Mouse (Mus musculus): ENCODE measurements at regions not wholly inside any gene's neighbourhood (a gene's known extent, or its start where the extent isn't known, plus 50 kb on each side); places are given as distances from the start of the nearest gene placed in this dataset.

GRCm38 (mm10) chr11:56827499-56827898, 183.7 kb upstream of the Gria1 start:
- DNase-seq (ENCODE audit: low spot score) (no peak), ATAC-seq (no peak)
- H3K9ac ChIP-seq (replicated peaks; ENCODE audit: low read depth) = no peak overlapping the region
- H3K27ac ChIP-seq (ENCODE audit: low read length) = no peak overlapping the region
- H3K9me3 ChIP-seq (ENCODE audit: low read length) = no peaks in the 10 kb centered on the region
- no peaks in the 10 kb centered on the region for H3K36me3 ChIP-seq (ENCODE audit: insufficient read depth, low read length)
- no peaks in the 10 kb centered on the region for H3K27me3 ChIP-seq (replicated peaks; ENCODE audit: insufficient read depth, low read length)
- no peak overlapping the region for H3K4me2 ChIP-seq (replicated peaks; ENCODE audit: low read depth, low read length)
- WGBS = 60% methylated on average over 5 of the region's 5 CpGs
- H3K4me1 ChIP-seq (ENCODE audit: insufficient read depth, low read depth, low read length) = no peaks in the 10 kb centered on the region
- TF ChIP-seq EP300 (IDR thresholded peaks at IDR 0.05) = no peak
- no peak for TF ChIP-seq CTCF (IDR thresholded peaks at IDR 0.05)
- H3K4me3 ChIP-seq (ENCODE audit: low read depth, low read length) = no peak overlapping the region

GRCm38 (mm10) chr11:56862649-56863048, 148.5 kb upstream of the Gria1 start:
- 35% methylated on average over 4 of the region's 4 CpGs for WGBS
- Histone ChIP-seq H3K27me3 (replicated peaks; ENCODE audit: insufficient read depth, low read length) (no peaks in the 10 kb centered on the region; the same call in 1 of the 2 replicates), H3K27ac (ENCODE audit: low read length) (no peak overlapping the region), H3K4me2 (replicated peaks; ENCODE audit: low read depth, low read length) (no peak overlapping the region), H3K9me3 (ENCODE audit: low read length) (no peaks in the 10 kb centered on the region), H3K4me1 (ENCODE audit: insufficient read depth, low read depth, low read length) (no peaks in the 10 kb centered on the region), H3K36me3 (ENCODE audit: insufficient read depth, low read length) (no peaks in the 10 kb centered on the region), H3K4me3 (ENCODE audit: low read depth, low read length) (no peak overlapping the region), H3K9ac (replicated peaks; ENCODE audit: low read depth) (no peak overlapping the region)
- peak; percentile 81 for DNase-seq (ENCODE audit: low spot score)
- peak; percentile 70 for ATAC-seq
- TF ChIP-seq CTCF (IDR thresholded peaks at IDR 0.05) (no peak), EP300 (IDR thresholded peaks at IDR 0.05) (peak; percentile 71)

- no peak for ATAC-seq
- 23% methylated on average over 3 of the region's 3 CpGs for WGBS
- no peak for TF ChIP-seq CTCF (IDR thresholded peaks at IDR 0.05)
- no peak for TF ChIP-seq EP300 (IDR thresholded peaks at IDR 0.05)
- Histone ChIP-seq H3K4me1 (ENCODE audit: insufficient read depth, low read depth, low read length) (no peaks in the 10 kb centered on the region), H3K4me3 (ENCODE audit: low read depth, low read length) (no peak overlapping the region), H3K9me3 (ENCODE audit: low read length) (no peaks in the 10 kb centered on the region), H3K27me3 (replicated peaks; ENCODE audit: insufficient read depth, low read length) (no peaks in the 10 kb centered on the region), H3K36me3 (ENCODE audit: insufficient read depth, low read length) (no peaks in the 10 kb centered on the region), H3K9ac (replicated peaks; ENCODE audit: low read depth) (no peak overlapping the region), H3K4me2 (replicated peaks; ENCODE audit: low read depth, low read length) (no peak overlapping the region), H3K27ac (ENCODE audit: low read length) (no peak overlapping the region)
- no peak for DNase-seq (ENCODE audit: low spot score)
Measured at GRCm38 (mm10) chr11:56871640-56872039, 139.5 kb upstream of the Gria1 start.

GRCm38 (mm10) chr11:56898548-56898951, 112.6 kb upstream of the Gria1 start:
- WGBS = 72% methylated on average over 4 of the region's 4 CpGs
- no peak overlapping the region for H3K4me3 ChIP-seq (ENCODE audit: low read depth, low read length)
- DNase-seq (ENCODE audit: low spot score) (no peak), ATAC-seq (no peak)
- no peaks in the 10 kb centered on the region for H3K9me3 ChIP-seq (ENCODE audit: low read length)
- H3K27me3 ChIP-seq (replicated peaks; ENCODE audit: insufficient read depth, low read length) = no peaks in the 10 kb centered on the region
- no peak overlapping the region for H3K4me2 ChIP-seq (replicated peaks; ENCODE audit: low read depth, low read length)
- TF ChIP-seq EP300 (IDR thresholded peaks at IDR 0.05) (no peak), CTCF (IDR thresholded peaks at IDR 0.05) (no peak)
- no peaks in the 10 kb centered on the region for H3K4me1 ChIP-seq (ENCODE audit: insufficient read depth, low read depth, low read length)
- no peak overlapping the region for H3K27ac ChIP-seq (ENCODE audit: low read length)
- no peaks in the 10 kb centered on the region for H3K36me3 ChIP-seq (ENCODE audit: insufficient read depth, low read length)
- H3K9ac ChIP-seq (replicated peaks; ENCODE audit: low read depth) = no peak overlapping the region

- DNase-seq (ENCODE audit: low spot score) (no peak), ATAC-seq (no peak)
- Histone ChIP-seq H3K36me3 (ENCODE audit: insufficient read depth, low read length) (no peaks in the 10 kb centered on the region), H3K4me2 (replicated peaks; ENCODE audit: low read depth, low read length) (no peak overlapping the region), H3K4me3 (ENCODE audit: low read depth, low read length) (no peak overlapping the region), H3K4me1 (ENCODE audit: insufficient read depth, low read depth, low read length) (no peaks in the 10 kb centered on the region), H3K9me3 (ENCODE audit: low read length) (no peaks in the 10 kb centered on the region), H3K27ac (ENCODE audit: low read length) (no peak overlapping the region), H3K9ac (replicated peaks; ENCODE audit: low read depth) (no peak overlapping the region), H3K27me3 (replicated peaks; ENCODE audit: insufficient read depth, low read length) (no peaks in the 10 kb centered on the region)
- TF ChIP-seq CTCF (IDR thresholded peaks at IDR 0.05) (no peak), EP300 (IDR thresholded peaks at IDR 0.05) (no peak)
- 78% methylated on average over 3 of the region's 3 CpGs for WGBS
Measured at GRCm38 (mm10) chr11:56901201-56901600, 110.0 kb upstream of the Gria1 start.

GRCm38 (mm10) chr11:56925368-56925896, 85.8 kb upstream of the Gria1 start:
- H3K36me3 ChIP-seq (ENCODE audit: insufficient read depth, low read length) = no peaks in the 10 kb centered on the region
- no peak overlapping the region for H3K27ac ChIP-seq (ENCODE audit: low read length)
- no peak overlapping the region for H3K9ac ChIP-seq (replicated peaks; ENCODE audit: low read depth)
- no peaks in the 10 kb centered on the region for H3K27me3 ChIP-seq (replicated peaks; ENCODE audit: insufficient read depth, low read length)
- ATAC-seq (peak; percentile 12; the same call in 1 of the 2 replicates), DNase-seq (ENCODE audit: low spot score) (no peak)
- TF ChIP-seq EP300 (IDR thresholded peaks at IDR 0.05) (no peak), CTCF (IDR thresholded peaks at IDR 0.05) (no peak)
- no peak overlapping the region for H3K4me3 ChIP-seq (ENCODE audit: low read depth, low read length)
- no peak overlapping the region for H3K4me2 ChIP-seq (replicated peaks; ENCODE audit: low read depth, low read length)
- 60% methylated on average over 7 of the region's 7 CpGs for WGBS
- no peaks in the 10 kb centered on the region for H3K4me1 ChIP-seq (ENCODE audit: insufficient read depth, low read depth, low read length)
- no peaks in the 10 kb centered on the region for H3K9me3 ChIP-seq (ENCODE audit: low read length)

- ATAC-seq (no peak), DNase-seq (ENCODE audit: low spot score) (no peak)
- no peak overlapping the region for H3K4me2 ChIP-seq (replicated peaks; ENCODE audit: low read depth, low read length)
- H3K9me3 ChIP-seq (ENCODE audit: low read length) = no peaks in the 10 kb centered on the region
- no peak for TF ChIP-seq CTCF (IDR thresholded peaks at IDR 0.05)
- no peak for TF ChIP-seq EP300 (IDR thresholded peaks at IDR 0.05)
- H3K27me3 ChIP-seq (replicated peaks; ENCODE audit: insufficient read depth, low read length) = no peaks in the 10 kb centered on the region
- H3K9ac ChIP-seq (replicated peaks; ENCODE audit: low read depth) = no peak overlapping the region
- H3K27ac ChIP-seq (ENCODE audit: low read length) = no peak overlapping the region
- no peaks in the 10 kb centered on the region for H3K4me1 ChIP-seq (ENCODE audit: insufficient read depth, low read depth, low read length)
- no peaks in the 10 kb centered on the region for H3K36me3 ChIP-seq (ENCODE audit: insufficient read depth, low read length)
- H3K4me3 ChIP-seq (ENCODE audit: low read depth, low read length) = no peak overlapping the region
- WGBS = 68% methylated on average over 7 of the region's 7 CpGs
Measured at GRCm38 (mm10) chr11:56932766-56933165, 78.4 kb upstream of the Gria1 start.

Data from lung, postnatal 0 days (tissue).